In genomic region chrX:71230847-71231246, GRCm38 (mm10) we compare ENCODE assay signal across 19 mouse cellular contexts. TPM values are rescaled to one million over a fixed set of nuclear protein-coding genes. Genes with fewer than 3 reads are reported as not detected.
A peak's percentile ranks its signal among the peaks of the same experiment; 100 is the strongest.
DNase-seq lines count a peak whose midpoint lies in the region; ATAC-seq and TF ChIP-seq lines count a peak whose summit lies in the region.
"Had no signal": no experiment of that assay in that cellular context is flagged by ENCODE, and none has a peak within 500 bp of the region (broad histone marks: within the 10 kb centered on the region; RNA-seq: fewer than 3 reads in every experiment).

No protein-coding gene starts in this region.

- TF ChIP-seq POLR2A in MEL (IDR thresholded peaks at IDR 0.05; ENCODE audit: control insufficient read depth in 1 of 2, insufficient read depth in 1 of 2, low read depth in 1 of 2, low read length in 2 of 2, poor library complexity in 1 of 2), result no peak

- H3K36me3 ChIP-seq in MEL (ENCODE audit: control insufficient read depth in 1 of 2, insufficient read depth in 2 of 2, low read length in 2 of 2), result peaks cover 0 to 14% of the 10 kb centered on the region in 2 experiments; a peak in 3 of 4 replicates

- no peak overlapping the region for H3K4me3 ChIP-seq in MEL (ENCODE audit: control insufficient read depth in 1 of 2, insufficient read depth in 1 of 2, low read depth in 2 of 2, low read length in 2 of 2)

- DNase-seq in MEL (ENCODE audit: low read depth, low spot score), result peak; percentile 43
- DNase-seq: adrenal gland, adult 2 months; adrenal gland, adult 8-10 months; adrenal gland, postnatal 10 days; adrenal gland, postnatal 14 days; adrenal gland, postnatal 25 days; adrenal gland, postnatal 36 days; B cell, adult 2 months; cerebellum, adult 11 months; cerebellum, adult 11-12 months; cerebellum, adult 18-20 months; cerebellum, adult 2 months; cerebellum, adult 8-10 months had no signal

- peak; percentile 13 to 45; a peak in 2 of 4 replicates for TF ChIP-seq EP300 in MEL (IDR thresholded peaks at IDR 0.05; ENCODE audit: low read depth in 1 of 2, low read length in 2 of 2)

- peaks cover 7 to 8% of the 10 kb centered on the region in 2 experiments; a peak in 3 of 4 replicates for H3K4me1 ChIP-seq in MEL (ENCODE audit: control insufficient read depth in 1 of 2, insufficient read depth in 2 of 2, low read length in 2 of 2)

- H3K27ac ChIP-seq in MEL (ENCODE audit: control insufficient read depth, low read depth, low read length), result 0 out of 2 replicates have a peak overlapping the region, but pooled peaks have one; percentile 16

- peaks cover 1% of the 10 kb centered on the region; the same call in 1 of the 2 replicates for H3K79me2 ChIP-seq in MEL (ENCODE audit: control insufficient read depth, insufficient read depth, low read length, poor library complexity)

- H3K27me3 ChIP-seq in MEL (ENCODE audit: control insufficient read depth in 1 of 2, insufficient read depth in 2 of 2, low read length in 2 of 2), result no peaks in the 10 kb centered on the region
- H3K27me3 ChIP-seq: CH12.LX had no signal

- H3K9me3 ChIP-seq in MEL (replicated peaks; ENCODE audit: insufficient read depth, low read length), result no peaks in the 10 kb centered on the region
- H3K9me3 ChIP-seq: G1E had no signal

- no peak for TF ChIP-seq CTCF in MEL (IDR thresholded peaks at IDR 0.05 in 2 of 3, conservative IDR thresholded peaks at IDR 0.05 in 1 of 3; ENCODE audit: control insufficient read depth in 1 of 3, insufficient read depth in 1 of 3, low read depth in 2 of 3, low read length in 3 of 3, poor library complexity in 1 of 3, severe bottlenecking in 1 of 3)

- no peak for TF ChIP-seq RAD21 in MEL (IDR thresholded peaks at IDR 0.05; ENCODE audit: low read depth, low read length)

- no peak overlapping the region for H3K9ac ChIP-seq in MEL (ENCODE audit: control insufficient read depth, low read depth, low read length, poor library complexity, severe bottlenecking)

- no peak for ATAC-seq in inflammation-experienced regulatory T-cells, adult 6 months
- ATAC-seq: activated CD4-positive, CD25-positive, alpha-beta regulatory T cell, adult 4 months; CD4-positive, CD25-positive, alpha-beta regulatory T cell, adult 4 months; Patski had no signal

TF ChIP-seq in MEL, 35 proteins besides CTCF, POLR2A, EP300 and RAD21:
- TF ChIP-seq SIN3A (IDR thresholded peaks at IDR 0.05; ENCODE audit: low read length) (peak; percentile 50; the same call in 1 of the 2 replicates), ZMIZ1 (IDR thresholded peaks at IDR 0.05; ENCODE audit: low read depth, low read length) (no peak), NELFE (IDR thresholded peaks at IDR 0.05; ENCODE audit: low read depth, low read length) (no peak), ELF1 (IDR thresholded peaks at IDR 0.05; ENCODE audit: low read depth, low read length) (no peak), MXI1 (IDR thresholded peaks at IDR 0.05; ENCODE audit: low read depth, low read length) (0 out of 2 replicates have a peak, but pooled peaks have one; percentile 46), MAX (IDR thresholded peaks at IDR 0.05; ENCODE audit: low read length) (no peak), E2F4 (IDR thresholded peaks at IDR 0.05; ENCODE audit: borderline replicate concordance, low read depth, low read length) (no peak), POLR2AphosphoS5 (IDR thresholded peaks at IDR 0.05; ENCODE audit: borderline replicate concordance, low read depth, low read length) (no peak), USF1 (IDR thresholded peaks at IDR 0.05; ENCODE audit: low read depth, low read length) (no peak), ETS1 (IDR thresholded peaks at IDR 0.05; ENCODE audit: low read depth, low read length) (peak; percentile 54; the same call in 1 of the 2 replicates), MEF2A (IDR thresholded peaks at IDR 0.05; ENCODE audit: extremely low read depth, insufficient replicate concordance, low read depth, low read length, poor library complexity, severe bottlenecking) (no peak), MAZ (IDR thresholded peaks at IDR 0.05; ENCODE audit: low read depth, low read length) (no peak), NRF1 (IDR thresholded peaks at IDR 0.05; ENCODE audit: insufficient read depth, low read depth, low read length, poor library complexity, severe bottlenecking) (no peak), ZKSCAN1 (IDR thresholded peaks at IDR 0.05; ENCODE audit: low read depth, low read length) (no peak), MYB (IDR thresholded peaks at IDR 0.05; ENCODE audit: low read depth, low read length) (no peak), CHD2 (IDR thresholded peaks at IDR 0.05; ENCODE audit: low read length) (no peak), SMC3 (IDR thresholded peaks at IDR 0.05; ENCODE audit: low read depth, low read length) (no peak), GABPA (IDR thresholded peaks at IDR 0.05; ENCODE audit: low read depth, low read length) (no peak), RCOR1 (IDR thresholded peaks at IDR 0.05; ENCODE audit: low read depth, low read length) (no peak), JUND (IDR thresholded peaks at IDR 0.05; ENCODE audit: low read depth, low read length) (no peak), POLR2AphosphoS2 (IDR thresholded peaks at IDR 0.05; ENCODE audit: low read length) (no peak), KAT2A (conservative IDR thresholded peaks at IDR 0.05; ENCODE audit: low read depth, low read length) (no peak), HCFC1 (IDR thresholded peaks at IDR 0.05; ENCODE audit: low read depth, low read length) (no peak), UBTF (IDR thresholded peaks at IDR 0.05; ENCODE audit: borderline replicate concordance, insufficient read depth, low read depth, low read length) (no peak), MAFK (IDR thresholded peaks at IDR 0.05; ENCODE audit: borderline replicate concordance, low read depth, low read length) (no peak), GATA1 (IDR thresholded peaks at IDR 0.05; ENCODE audit: low read depth, low read length) (0 out of 2 replicates have a peak, but pooled peaks have one; percentile 33), MYC (IDR thresholded peaks at IDR 0.05; ENCODE audit: low read depth, low read length) (no peak)

RNA-seq across cellular contexts. Expression of gene Mtm1, which starts 20.3 kb away (rescaled TPM):
- 2.2 and 3.5 TPM in 2 replicates for total RNA-seq in MEL (2012; rRNA removed)
- polyA plus RNA-seq in MEL (2012; ENCODE audit: insufficient read depth in 1 of 2, insufficient read length in 2 of 2, low read depth in 1 of 2, low replicate concordance in 2 of 2, missing spikeins in 1 of 2), result 1 to 10 TPM in 1 of 2 experiments, not detected in 1; 4.0 TPM
- 10 to 100 TPM in 2 of 3 experiments, 1 to 10 TPM in 1; 7.7 to 12.9 (median 11.1) TPM for polyA plus RNA-seq in inflammation-experienced regulatory T-cells, adult 6 months (2017; shearing (Covaris generic))
